Mouse (Mus musculus) c-Kit-positive CD71-positive TER-119-positive erythroid progenitor cells, embryonic 14.5 days (primary cell): Measurements from ENCODE around the gene Ninl.
"Not testable (repeated sequence)": the region's sequence is repeated elsewhere in the genome, so short reads cannot be mapped to it uniquely, and the experiment has no call there.

Experiments used
- DNase-seq: peaks from one replicate; pipeline ENCODE4 v3.0.0-alpha.2; 2013; ENCODE audit warnings: low spot score

Gene Ninl

DNA sequence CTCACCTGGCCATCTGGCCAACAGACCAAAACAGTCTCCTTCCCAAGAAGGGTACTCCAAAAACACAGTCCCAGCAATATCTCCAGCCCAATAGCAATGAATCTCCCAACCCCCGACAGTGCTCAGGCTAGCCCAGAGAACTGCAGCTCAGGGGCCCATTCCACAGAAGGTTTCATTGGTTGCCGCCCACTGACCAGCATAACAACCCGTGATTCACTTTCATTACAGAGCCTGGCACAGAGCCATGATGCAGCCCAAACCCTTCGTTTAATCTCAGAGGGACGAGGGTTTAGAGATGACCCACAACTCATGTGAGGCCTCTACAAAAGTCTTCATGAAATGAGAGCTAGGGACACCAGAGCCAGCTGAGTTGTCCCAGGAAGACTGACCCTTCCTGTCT lies 90.4 kb downstream of the Ninl start:
- DNase-seq: no peak

DNA sequence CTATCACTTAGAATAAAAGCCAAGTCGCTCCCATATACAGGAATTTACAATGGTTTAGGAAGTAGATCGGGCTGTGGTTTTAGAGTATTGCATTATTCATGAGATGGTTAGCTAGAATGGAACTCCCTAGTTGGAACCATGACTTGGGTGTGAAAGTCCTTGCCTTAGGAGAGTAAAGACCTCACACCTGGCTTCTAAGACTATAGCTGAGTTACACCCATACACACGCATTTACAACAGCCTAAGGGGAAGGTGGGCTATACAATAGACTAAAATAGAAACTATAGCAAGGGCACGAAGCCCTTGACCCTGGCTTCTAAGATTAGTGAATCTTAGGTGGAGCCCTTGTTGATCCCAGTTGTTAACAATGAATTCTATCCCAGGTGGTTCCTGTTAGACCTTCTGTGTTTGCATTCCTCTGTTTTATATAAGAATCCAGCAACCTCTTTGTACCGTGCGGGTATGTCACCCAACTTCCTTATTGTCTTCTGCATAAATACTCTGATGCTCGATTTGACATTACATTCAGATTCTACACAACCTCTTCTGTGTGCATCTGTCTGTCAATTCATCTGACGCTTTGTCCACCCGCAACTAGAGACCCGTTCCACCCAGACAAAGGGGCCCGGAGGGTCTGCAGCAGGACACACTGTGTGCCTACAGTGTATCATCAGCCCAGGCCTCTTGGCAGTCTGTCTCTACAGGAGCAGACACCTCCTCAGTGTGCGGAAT lies 91.1 kb downstream of the Ninl start:
- not testable (repeated sequence) for DNase-seq

DNA sequence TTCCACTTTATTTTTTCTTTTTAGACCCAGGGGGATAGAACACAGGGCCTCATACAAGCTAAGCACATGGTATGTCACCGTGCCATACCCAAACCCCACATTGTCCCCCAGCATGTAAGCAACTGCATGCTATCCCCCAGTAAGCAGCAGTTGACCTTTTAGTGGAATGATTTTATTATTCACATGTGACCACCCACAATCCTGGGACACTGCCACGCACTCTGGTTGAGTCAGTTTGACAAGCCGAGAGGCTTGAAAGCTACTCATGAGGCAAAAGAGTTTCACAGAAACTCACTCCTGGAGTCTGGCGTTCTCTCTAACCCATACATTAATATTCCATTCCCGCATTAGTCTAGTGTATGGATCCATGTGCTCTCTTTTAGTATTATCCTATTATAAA lies 91.8 kb downstream of the Ninl start:
- DNase-seq: not testable (repeated sequence)

DNA sequence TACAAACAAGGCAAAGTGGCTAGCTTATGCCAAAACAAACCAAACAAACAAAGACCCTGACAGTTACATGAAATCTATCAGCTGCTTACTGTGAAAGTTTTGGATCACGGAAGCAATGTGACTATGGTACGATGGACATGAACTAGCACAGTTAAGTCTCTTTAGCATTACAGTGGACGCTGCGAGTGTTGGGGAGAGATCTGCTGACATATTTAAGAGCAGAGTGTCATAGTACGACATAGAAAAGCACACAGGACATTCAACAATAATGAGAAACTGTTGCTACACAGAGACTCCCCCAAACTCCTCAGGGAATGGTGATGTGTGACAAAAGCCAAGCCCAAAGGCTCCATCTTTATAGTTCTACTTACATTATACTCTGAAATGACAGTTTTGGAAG lies 95.2 kb downstream of the Ninl start:
- DNase-seq: no peak

DNA sequence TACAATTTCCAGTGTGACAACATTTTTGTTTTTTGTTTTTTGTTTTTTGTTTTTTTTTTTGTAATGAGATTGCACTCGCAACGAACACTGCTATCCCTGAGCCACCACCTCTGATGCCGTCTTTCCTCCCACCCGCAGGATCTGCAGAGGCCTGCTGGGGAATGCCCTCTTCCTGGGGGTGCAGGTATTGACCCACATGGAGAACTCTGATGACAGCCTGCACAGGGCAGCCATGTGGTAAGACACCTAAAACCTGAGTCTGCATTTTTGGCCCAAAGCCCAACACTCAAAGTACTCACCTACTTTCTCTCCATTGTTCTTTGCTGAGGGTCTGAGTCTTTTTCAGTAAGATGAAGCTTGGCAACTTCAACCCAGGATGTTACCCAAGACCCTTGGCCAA lies 104.5 kb downstream of the Ninl start:
- no peak for DNase-seq

DNA sequence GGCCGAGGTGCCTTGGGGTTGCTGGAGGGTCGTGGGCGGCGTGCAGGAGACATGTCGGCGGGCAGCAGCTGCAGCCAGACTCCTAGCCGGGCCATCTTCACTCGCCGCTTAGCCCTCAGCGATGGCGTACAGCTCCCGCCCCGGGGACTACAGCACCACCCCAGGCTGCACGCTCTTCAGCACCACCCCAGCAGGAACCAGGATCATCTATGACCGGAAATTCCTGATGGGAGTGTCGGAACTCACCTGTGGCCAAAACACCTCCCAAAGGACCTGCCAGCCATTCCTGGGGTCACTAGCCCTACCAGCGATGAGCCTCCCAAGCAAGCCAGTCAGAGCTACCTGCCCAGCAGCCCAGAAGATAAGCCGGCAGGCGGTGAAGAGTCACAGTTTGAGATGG lies 105.7 kb downstream of the Ninl start:
- no peak for DNase-seq

DNA sequence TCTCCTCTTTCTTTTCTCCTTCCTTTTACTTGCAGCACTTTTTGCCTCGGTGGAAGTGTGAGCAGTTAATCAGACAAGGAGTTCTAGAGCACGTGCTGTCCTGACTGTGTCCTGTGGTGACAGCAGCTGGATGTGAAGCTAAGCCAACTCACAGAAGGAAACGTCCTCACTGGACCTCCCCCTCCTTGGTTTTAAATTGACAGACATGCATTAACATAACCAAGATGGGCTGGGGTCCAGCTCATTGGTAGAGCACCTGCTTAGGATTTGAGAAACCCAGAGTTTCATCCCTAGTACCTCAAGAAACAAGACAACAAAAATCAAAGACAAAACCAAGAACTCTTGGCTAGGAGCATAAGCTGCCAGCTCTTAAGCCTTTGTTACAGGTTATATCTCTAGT lies 108.4 kb downstream of the Ninl start:
- DNase-seq: no peak

DNA sequence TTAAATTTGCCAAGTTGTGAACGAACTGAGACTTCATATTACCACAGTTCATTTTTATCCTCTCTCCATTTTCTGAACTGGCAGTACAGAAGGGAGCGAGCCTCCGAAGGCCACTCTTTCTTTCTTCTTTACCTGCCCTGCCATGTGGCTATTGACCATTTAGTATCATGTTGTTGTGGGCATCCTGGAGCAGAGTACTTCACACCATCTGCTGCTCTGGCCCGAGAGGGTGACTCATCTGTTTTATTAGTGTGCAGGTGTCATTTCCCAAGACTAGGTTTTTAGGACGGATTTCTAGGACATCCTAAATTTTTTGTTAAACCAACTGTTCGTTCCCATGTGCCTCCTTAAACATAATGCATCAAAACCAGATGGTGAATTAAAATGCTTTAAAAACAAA lies 110.0 kb downstream of the Ninl start:
- DNase-seq: no peak

DNA sequence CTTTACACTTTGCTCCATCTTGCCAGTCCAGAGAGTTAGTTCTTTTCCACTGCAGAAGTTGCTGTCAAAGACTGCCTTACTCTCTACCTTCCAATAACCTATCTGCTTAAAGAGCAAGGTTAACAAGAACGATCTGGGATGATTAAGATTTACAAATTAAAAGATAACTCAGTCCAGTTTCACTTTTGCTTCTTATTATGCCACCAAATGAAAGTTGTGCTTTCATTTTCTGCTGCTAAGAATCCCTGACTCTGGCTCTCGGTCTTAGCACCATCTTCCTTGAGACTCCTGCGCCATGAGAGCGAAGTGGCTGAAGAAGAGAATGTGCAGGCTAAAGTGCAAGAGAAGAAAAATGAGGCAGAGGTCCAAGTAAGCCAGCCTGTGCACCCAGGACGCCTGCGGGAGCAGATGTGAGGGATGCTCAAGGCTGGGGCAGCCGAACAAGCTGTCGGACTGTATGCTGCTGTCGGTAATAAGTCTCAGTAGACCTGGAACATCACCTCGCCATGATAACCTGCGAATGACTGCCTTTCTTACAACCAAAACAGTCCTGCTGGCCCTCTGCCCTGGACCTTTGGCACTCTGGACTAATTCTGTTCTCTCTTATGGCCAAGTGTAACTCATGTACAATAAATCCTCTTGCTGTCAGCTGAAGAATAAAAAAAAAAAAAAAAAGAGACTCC lies 112.0 kb downstream of the Ninl start:
- DNase-seq: no peak

DNA sequence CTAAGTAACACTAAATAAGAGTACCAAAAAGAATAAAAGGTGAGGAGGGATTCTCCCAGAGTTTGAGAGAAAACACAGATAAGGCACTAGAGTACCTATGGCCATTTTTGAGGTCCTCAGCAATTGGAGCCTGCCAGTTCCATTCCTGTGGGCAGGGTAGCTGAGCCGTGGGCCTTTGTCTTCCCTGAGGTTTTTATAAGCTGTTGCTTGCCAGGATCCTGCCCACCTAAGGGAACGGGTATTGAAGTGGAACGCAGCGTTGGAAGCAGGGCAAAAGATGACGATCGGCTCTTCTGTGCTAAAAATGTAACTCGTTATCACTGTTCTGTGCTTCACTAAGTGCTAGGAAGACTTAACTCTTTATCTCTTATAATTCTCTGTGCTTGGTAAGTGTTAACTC lies 115.7 kb downstream of the Ninl start:
- no peak for DNase-seq

DNA sequence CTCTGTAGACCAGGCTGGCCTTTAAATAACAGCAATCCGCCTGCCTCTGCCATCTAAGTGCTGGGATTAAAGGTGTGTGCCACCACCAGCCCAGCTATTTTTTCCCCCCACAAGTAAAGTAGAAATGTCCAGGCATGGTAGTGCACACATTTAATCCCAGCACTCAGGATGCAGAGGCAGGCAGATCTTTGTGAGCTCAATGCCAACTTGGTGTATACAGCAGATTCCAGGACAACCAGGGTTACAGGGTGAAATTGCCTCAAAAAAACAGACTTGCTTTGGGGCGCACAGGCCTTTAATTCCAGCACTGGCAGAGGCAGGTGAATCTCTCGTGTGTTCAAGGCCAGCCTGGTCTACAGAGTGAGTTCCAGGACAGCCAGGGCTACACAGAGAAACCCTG lies 116.2 kb downstream of the Ninl start:
- no peak for DNase-seq

DNA sequence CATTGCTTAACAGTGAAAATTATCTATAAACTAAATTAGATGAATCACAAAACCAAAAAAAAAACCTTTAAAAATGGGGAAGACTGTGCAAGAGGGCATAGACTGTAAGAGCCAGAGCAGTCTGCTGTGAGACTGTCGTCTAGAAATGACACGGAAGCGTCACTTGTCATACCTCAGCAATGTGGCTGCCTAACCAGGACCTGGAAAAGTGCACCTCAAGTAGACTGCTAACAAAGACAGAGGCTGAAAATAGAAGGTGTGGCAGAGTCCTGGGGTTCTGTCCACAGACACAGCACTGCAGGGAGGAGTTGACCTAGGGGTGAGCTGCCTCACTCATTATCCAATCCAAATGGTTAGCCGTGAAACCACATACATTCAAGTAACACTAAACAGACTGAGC lies 117.0 kb downstream of the Ninl start:
- DNase-seq: no peak

DNA sequence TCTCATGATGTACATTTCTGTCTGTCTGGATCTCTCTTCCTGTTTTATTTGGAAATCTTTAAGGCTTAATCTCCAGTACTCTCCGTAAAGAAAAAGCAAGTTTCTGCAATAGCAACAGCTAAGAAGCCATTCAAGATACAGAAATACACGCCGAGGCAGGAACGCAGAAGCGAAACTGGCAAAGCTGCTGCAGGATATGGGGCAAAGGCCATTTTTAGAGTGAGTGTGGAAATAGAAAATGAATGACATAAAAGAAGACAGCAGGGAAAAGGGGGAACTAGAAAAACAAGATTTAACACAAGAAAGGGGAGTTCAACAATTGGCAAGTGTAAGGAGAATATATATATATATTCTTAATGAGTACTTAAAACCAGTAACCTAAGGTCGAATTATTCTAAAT lies 117.5 kb downstream of the Ninl start:
- no peak for DNase-seq

DNA sequence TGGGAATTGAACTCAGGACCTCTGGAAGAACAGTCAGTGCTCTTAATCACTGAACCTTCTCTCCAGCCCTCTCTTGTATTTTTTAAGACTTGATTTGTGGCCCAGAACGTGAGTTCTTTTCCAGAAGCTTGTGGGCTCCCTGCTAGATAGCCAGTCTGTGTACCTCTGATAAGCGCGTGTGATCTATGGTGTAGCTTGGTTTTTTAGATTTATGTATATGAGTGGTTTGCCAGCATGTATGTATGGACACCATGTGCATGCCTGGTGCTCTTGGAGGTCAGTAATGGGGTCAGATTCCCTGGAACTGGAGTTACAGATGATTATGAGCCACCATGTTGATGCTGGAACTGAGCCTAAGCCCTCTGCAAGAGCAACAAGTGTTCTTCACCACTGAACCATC lies 118.6 kb downstream of the Ninl start:
- DNase-seq: no peak

DNA sequence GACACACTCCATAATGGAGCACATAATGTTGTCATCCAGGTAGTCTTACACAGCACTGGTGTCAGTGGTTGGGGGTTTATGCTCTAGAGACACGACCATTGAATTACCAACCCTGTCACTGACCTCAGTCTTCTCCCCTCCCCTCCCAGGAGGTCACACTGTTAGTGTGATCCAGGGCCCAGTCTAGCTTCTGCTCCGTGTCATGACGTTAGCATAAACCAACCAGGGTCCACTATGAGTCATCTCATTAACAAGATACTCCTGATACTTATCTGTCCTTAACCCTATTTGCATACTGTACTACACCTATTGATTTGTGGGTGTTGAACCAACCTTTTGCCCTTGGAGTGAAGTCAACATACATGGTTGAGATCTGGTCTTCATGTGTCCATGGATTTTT lies 120.5 kb downstream of the Ninl start:
- DNase-seq: no peak

DNA sequence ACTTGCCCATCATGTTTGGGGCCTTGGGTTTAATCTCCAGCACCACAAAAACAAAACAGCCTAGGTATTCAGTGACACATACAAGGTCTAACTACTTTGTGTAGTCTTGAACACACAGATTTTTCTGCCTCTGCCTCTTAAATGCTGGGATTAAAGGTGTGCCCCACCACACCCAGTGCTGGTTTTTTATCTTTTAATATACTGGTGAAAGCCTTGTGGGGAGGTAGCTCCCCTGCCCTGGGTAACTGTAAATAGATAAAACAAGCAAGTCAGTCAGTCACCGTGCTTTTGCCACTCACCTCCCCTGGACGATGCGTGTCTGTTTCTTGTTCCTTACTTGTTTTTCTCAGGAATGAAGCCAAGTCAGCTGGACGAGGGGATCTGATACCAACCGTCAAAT lies 123.4 kb downstream of the Ninl start:
- no peak for DNase-seq

DNA sequence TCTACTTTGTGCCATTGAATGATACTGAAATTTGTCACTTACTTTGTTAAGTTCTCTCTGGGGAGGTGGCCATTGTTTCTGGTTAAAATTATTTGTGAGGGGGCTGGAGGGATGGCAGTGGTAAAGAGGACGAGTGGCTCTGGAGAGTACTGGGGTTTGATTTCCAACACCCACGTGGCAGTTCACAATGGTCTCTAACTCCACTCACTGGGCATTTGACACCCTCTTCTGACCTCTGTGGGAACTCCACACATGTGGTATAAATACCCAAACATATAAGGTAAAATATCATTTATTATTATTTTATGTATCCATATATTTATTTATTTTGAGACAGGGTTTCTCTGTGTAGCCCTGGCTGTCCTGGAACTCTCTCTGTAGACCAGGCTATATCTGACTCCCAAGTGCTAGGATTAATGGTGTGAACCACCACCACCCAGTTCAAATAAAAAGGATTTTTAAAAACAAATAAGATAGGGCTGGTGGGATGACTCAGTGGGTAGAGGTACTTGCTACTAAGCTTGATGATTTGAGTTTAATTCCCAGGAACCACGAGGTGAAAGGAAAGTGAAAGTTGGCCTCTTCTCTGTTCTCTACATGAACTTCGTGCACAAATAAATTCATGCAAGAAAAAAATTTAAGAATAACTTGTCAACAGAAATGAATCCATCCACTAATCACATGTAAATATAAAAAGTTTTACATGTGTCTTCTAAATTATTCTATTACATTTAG lies 124.2 kb downstream of the Ninl start:
- DNase-seq: no peak

DNA sequence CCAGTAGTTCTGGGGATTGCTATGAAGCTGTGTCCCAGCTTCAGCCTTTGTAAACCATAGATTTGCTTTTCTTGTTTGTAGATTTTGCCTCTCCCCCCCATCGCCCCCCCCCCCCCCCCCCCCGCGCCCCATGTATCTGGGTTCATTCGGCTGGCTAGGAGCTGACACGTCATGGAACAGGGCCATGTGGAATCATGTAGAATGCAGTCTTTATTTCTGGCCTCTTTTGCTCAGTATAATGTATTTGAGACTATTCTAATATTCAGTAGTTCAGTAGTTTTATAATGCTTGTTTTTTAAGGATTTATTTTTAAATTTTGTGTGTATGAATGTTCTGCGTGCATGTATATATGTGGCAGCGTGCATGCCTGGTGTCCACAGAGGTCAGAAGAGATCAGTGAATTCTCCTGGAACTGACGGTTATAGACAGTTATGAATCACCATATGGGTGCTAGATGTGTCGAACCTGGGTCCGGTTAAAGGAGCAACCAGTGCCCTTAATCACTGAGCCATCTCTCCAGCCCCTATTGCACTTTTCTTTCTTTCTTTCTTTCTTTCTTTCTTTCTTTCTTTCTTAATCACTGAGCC lies 128.8 kb downstream of the Ninl start:
- no peak for DNase-seq

DNA sequence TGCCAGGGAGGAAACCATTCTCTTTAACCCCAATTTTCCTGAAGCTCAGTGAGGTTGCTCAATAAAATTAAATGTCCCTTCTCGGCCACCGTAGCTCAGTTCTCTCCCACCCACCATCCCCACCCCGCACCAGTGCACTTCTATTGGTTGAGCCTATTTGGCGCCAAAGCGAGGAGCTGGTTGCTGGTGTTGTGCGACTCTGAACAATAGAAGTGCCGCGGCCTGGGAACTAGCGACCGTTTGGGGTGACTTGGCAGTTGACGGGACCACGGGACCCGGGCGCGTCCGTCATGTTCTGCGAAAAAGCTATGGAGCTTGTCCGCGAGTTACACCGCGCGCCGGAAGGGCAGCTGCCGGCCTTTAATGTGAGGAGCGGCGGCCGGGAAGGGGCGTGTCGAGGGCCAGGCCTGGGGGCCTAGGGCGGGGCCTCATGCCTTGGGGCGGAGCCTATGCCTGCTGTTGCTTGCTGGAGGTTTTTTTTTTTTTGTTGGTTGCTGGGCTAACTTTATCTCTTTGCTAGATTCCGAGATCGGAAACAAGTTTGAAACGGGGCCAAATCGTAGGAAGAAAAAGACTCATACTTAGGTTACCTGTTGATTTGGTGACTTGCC lies 129.6 kb downstream of the Ninl start:
- peak; percentile 98 for DNase-seq

DNA sequence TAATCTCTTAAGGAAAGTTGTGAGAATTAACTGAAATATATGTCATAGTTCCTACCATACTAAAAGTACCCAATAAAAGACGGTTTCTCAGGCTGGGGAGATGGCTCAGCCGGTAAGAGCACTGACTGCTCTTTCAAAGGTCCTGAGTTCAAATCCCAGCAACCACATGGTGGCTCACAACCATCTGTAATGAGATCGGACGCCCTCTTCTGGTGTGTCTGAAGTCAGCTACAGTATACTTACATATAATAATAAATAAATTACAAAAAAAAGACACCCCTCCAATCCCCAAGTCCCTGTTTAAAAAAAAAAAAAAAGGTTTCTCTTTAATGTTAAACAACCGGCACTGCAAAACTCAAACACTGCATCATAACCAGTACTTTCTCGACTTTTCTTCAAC lies 130.3 kb downstream of the Ninl start:
- DNase-seq: not testable (repeated sequence)

DNA sequence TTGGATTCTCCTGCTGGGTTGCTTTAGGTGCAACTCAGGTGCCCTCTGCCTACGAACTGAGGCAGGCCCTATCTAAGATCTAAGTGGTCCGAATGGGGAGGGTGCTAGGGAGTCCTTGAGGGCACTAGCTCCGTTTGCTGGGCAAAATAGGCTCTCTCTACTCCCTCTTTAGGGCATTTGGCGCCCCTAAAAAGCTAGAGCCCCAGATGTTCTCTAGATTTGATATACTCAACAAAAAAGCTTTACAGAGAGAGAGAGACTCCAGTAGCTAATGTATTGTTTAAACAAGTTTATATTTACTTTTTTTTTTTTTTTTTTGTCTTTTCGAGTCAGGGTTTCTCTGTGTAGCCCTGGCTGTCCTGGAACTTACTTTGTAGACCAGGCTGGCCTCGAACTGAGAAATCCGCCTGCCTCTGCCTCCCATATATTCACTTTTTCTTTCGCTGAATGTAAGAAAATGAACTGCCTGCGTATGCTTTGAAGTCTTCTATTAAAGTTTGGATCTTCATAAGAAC lies 134.2 kb downstream of the Ninl start, which contains the start of gene Gins1:
TSS of gene Gins1 (plus strand) at position 465 of the 515 bp plus-strand sequence.
- DNase-seq: no peak

DNA sequence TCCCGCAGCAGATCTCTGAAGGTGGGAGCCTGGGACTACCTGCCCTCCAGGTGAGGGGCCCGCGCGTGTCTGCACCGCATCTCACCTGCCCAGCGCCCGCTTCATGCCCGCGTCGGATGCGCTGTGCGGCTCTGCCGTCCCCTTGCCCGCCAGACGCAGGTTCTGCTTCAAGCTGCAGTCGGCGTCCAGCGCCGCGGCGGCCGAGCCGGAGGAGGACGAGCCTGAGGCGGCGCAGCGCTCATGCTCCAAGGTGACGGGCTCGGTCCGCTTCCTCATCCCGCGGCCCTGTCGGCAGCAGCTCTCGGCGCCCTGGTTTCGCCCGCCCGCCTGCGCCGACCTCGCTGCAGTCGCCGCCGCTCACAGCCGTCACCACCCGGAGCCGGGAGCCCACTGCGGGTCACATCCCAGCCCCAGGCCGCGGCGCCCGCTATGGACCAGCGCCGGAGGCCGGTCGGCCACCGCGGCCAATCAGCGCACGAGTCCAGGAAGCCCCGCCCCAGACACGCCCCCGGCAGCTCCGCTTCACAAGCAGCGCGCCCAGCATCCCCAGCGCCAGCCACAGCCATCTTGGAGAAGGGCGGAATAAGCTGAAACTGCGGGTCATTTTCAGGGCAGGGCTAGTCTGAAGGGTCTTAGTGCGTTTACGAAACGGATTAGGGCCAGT lies 134.8 kb downstream of the Ninl start, which contains the start of gene Abhd12:
TSS of gene Abhd12 (minus strand) at position 470 of the 664 bp plus-strand sequence.
- peak; percentile 95 for DNase-seq
